Mouse (Mus musculus) liver, embryonic 14.5 days (tissue): ENCODE measurements around the gene 4931417E11Rik.

Source experiments
- CTCF ChIP-seq: IDR thresholded peaks from 2 replicates; pipeline ENCODE4 v1.5.1; 2016; ENCODE audit warnings: antibody characterized with exemption, low read depth, control low read depth
- EP300 ChIP-seq: IDR thresholded peaks from 2 replicates; pipeline ENCODE4 v1.6.1; 2016; ENCODE audit warnings: antibody characterized with exemption, low read depth

GRCm38 (mm10) chr6:73490524-73490923 is 21.1 kb upstream of the 4931417E11Rik start:
- TF ChIP-seq CTCF (no peak), EP300 (no peak)
